Mouse (Mus musculus): ENCODE data around the gene Ralgps1. TPM values are rescaled to one million over a fixed set of nuclear protein-coding genes. Genes with fewer than 3 reads are reported as not detected.
A peak's percentile ranks its signal among the peaks of the same experiment; 100 is the strongest.

The Ralgps1 gene
- total RNA-seq, 2 experiments from 2014 or later, result 7.5 to 7.6 TPM

DNA sequence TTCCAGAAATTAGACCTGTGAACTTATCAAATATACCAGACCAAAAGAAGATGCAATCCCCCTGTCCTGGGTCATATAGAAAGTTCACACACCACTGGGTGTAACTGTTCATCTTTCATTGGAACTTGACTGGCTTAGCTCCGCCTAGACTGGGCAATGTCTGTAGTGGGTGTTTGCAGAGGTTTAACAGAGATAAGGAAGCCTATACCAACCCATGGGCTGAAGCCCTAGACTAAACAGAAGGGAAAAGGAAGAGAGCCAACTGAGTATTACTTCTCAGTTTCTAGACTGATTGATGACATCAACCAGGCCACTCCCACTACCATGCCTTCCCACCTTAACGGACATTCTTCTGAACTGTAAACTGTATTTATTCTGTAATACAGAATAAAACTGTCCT is 79.2 kb downstream of the Ralgps1 start:
- DNase-seq, result no peak
- intact Hi-C loops (cut with DNase I), result no loop called here

DNA sequence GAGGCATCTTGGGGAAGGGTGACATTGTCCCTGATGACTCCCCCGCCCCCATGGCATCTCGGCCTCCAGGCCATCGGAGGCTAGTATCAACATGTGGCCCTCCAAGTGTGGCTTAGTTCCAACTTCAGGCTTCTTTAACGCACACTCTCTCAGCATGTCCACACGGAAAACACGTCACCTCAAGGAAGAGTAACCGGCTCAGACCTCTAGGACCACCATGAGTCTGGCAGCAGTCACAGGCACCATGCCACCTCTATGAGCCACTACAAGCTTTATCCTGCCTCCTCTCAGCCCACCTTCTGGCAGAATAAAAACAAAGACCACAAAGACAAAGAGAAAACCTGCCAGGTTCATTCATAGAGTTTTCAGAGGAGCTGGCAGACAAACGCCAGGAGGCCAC is 80.8 kb downstream of the Ralgps1 start:
- intact Hi-C loops (cut with DNase I), result no loop called here
- no peak for DNase-seq

DNA sequence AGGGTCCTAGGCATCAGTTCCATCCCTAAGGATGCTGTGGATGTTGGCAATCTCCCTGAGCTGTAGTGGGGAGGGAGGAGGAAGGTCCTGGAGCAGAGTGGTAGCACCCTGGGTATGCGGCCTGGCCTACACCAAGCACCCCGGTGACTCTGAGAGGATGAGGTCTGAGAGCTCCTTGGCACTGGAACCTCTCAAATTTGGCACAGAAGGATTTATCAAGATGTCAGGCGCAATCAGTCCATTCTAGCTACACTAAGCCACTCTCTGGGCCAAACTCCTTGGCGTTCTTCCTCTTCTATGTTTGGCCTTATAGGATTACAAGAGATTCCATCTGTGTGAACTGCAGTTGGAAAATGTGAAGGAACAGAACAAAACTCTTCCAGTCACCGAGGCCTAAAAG is 82.4 kb downstream of the Ralgps1 start:
- intact Hi-C loops (cut with DNase I), result no loop called here
- no peak for DNase-seq

- intact Hi-C loops (cut with DNase I), result no loop called here
- no peak for DNase-seq
These were observed 87.6 kb downstream of the Ralgps1 start for GRCm38 (mm10) chr2:33283674-33284073.

DNA sequence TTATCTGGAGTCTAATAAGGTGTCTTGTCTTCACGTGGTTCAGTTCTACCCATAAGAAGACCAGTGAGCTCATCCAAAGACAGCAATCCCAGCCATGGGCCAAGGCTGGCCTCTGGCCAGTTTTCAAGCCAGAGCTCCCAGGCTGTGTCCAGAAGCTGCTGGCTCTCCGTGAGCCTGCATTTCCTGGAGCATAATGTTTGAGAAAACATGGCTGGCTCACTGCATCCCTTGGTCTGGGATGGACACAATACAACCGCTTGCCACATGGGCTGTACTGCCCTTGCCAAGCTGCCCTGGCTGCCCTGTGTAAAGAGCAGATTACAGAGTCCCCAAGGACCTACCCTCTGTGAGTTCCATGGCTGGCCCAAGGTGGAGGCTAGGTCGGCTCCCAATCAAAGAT is 88.4 kb downstream of the Ralgps1 start:
- peak; percentile 80 to 83 for DNase-seq
- intact Hi-C loops (cut with DNase I), result no loop called here

- intact Hi-C loops (cut with DNase I), result no loop called here
These were observed 89.5 kb downstream of the Ralgps1 start for GRCm38 (mm10) chr2:33281807-33282206.

DNA sequence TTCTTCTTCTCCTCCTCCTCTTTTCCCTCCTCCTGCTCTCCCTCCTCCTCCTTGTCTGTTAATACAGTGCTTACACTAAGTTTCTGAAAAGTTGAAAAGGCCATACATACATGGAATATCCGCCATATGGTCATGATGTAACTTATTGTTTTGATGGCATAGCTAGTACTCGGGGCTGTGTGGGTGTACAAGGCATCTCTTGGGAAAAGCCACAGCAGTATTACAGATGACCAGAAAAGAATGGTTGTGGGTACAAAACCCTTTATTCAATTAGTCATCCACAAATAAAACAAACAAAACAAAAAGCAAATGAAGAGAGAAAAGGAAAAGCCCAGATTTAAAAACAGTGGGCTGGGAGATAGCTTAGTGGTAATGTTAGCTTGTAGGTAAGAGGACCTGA is 90.8 kb downstream of the Ralgps1 start:
- DNase-seq, result no peak
- intact Hi-C loops (cut with DNase I), result no loop called here

More at GRCm38 (mm10) chr2:33281807-33282206, 89.5 kb downstream of the Ralgps1 start:
- DNase-seq, result no peak

DNA sequence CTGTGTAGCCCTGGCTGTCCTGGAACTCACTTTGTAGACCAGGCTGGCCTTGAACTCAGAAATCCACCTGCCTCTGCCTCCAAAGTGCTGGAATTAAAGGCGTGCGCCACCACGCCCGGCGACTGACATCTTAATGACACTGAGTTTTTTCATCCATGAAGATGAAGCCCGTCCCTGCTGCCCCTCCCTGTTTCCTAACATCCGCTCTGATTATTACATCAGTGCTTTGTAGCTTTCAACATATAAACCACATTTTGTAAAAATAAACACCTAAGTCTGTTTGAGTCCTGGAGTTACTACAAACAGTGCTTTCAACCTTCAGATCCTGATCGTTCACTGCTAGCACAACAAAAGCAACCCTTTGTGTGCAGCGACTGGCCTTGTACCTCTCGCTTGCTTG is 91.5 kb downstream of the Ralgps1 start:
- intact Hi-C loops (cut with DNase I), result no loop called here
- DNase-seq, result no peak

DNA sequence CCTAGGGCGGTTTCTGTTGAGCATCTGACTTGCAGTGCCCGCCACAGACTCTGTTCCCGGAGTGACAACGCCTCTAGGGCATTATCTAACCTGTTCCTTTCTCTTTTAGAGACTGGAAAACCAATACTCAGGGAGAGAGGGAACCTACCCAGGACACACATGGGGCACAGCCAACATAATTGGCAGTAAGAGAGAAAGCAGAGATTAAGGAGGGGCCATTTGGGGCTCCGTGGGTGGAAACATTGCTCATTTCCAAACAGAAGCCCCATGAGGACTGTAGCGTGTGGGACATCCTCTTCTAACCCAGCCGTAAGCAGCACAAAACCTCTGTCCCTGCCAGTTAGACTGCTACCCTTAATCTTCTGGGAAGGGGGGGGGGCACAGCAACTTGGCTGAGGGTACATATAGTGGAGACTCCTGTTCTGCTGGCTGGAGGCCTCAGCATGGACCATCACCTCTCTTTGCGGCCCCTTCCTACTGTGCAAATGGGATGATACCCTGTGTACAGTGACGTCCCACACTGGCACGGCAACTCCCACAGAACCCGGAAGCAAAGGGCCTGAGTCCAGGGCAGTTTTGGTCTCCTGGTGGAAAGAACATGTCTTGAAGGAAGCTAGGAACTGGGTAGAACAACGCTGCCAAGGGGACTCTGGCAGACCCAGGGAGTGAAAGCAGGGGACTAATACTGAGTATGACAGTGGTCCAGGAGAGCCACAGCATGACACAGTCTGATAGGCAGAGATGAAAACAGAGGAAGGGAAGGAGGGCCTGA is 96.4 kb downstream of the Ralgps1 start:
- no peak for DNase-seq
- intact Hi-C loops (cut with DNase I), result no loop called here

DNA sequence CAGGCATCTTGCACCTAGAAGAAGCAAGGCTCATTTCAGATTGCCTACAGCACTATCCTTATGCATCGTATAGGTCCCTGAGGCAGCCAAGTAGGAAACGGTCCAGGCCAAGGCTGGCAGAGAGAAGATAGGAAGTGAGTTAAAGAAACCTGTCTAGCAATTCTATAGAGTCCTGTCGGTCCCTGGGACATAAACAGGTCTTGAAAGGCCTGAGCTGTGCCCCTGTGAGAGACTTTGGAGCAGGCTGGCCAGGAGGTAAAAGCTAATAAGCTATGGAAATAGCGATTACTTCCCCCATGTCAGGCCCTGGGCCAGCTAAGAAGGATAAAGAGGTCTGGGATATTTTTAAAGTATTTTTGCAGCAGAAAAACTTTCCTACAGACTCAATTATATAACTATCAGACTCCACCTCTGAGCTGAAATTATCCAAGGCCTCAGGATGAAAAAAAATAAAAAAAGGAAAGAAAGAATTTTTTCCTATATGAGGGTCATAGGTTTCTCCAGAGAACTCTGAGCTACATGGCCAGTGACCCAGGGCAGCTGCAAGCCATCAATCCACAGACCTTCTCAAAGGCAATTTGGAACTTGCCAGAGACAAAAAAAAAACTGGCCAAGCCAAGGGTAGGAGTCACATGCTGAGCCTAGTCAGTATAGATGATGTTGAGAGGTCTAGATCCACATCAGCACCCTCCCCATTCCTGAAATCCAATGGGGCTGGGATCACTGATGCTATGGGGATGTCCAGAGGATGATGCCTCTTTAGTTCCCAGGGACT is 98.4 kb downstream of the Ralgps1 start:
- DNase-seq, result peak in 1 of 2 experiments; percentile 45
- intact Hi-C loops (cut with DNase I), result no loop called here

DNA sequence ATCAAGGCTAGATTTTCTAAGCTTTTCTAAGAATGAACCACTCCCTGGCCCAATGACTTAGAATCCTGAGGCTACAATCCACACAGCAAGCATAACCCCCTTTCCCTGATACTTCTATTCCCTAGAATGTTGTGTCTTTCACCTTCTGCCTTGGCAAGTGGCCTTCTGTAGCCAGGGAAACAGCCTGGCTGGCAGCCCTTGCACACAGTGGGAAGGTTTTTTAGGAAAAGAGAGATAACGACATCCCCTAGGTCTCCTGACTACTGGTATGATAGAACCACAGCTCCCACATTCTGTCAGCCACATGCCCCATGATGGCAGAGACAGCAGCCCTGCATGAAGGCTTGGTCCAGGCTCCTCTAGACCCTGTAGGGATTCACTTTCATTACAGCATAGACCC is 99.8 kb downstream of the Ralgps1 start:
- intact Hi-C loops (cut with DNase I), result no loop called here
- DNase-seq, result no peak

GRCm38 (mm10) chr2:33270569-33270968 is 100.7 kb downstream of the Ralgps1 start:
- DNase-seq, result no peak
- intact Hi-C loops (cut with DNase I), result no loop called here

DNA sequence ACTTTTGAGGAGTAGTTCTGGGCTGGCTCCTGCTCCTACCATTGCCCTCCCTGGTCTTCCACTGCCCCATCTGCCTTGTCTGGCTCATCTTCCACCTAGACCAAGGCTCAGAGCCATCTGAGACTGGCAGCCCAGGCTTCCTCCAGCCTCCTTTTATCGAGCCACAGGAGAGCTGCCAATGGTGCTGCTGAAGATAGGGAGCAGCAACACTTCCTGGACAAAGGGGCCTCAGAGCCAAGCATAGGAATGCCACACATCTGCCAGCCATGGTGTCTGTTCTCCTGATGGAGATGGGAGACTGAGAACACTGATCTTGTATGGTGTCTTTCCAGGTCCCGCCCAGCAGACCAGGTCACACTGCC is 102.2 kb downstream of the Ralgps1 start:
- intact Hi-C loops (cut with DNase I), result loop anchor here (2.0 to 5.0 kb wide), 2 partner anchors 16 to 47 kb away; no protein-coding TSS in a partner anchor
- no peak for DNase-seq

GRCm38 (mm10) chr2:33268384-33269131 is 102.7 kb downstream of the Ralgps1 start:
- no peak for DNase-seq
- intact Hi-C loops (cut with DNase I), result loop anchor here (2.0 to 5.0 kb wide), 2 partner anchors 16 to 46 kb away; no protein-coding TSS in a partner anchor

GRCm38 (mm10) chr2:33267075-33267474 is 104.2 kb downstream of the Ralgps1 start:
- intact Hi-C loops (cut with DNase I), result loop anchor here (5.0 kb wide), 1 partner anchor 45 kb away; no protein-coding TSS in a partner anchor
- no peak for DNase-seq

DNA sequence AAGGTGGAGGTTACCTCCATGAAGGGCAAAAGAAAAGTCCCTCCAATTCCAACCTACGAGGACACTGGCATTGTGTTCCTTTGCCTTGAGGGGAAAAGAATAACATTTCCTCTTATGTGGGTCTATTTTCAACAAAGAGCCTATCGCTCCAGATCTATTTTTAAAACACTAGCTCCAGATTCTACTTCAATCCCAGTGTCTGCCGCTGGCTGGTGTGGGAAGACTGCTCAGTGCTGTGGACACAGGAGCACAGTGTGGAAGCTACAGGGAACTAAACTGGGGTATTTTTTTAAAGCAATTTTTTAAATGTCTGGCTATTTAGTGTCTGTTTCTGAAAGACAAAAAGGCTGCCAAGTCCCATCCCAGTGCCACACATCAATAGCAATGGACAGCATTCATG is 105.5 kb downstream of the Ralgps1 start:
- DNase-seq, result no peak
- intact Hi-C loops (cut with DNase I), result loop anchor here (5.0 kb wide), 1 partner anchor 43 kb away; no protein-coding TSS in a partner anchor

- intact Hi-C loops (cut with DNase I), result no loop called here
- no peak for DNase-seq
These were observed 109.8 kb downstream of the Ralgps1 start for GRCm38 (mm10) chr2:33261475-33261874.

GRCm38 (mm10) chr2:33260772-33261171 is 110.5 kb downstream of the Ralgps1 start:
- no peak for DNase-seq
- intact Hi-C loops (cut with DNase I), result no loop called here

DNA sequence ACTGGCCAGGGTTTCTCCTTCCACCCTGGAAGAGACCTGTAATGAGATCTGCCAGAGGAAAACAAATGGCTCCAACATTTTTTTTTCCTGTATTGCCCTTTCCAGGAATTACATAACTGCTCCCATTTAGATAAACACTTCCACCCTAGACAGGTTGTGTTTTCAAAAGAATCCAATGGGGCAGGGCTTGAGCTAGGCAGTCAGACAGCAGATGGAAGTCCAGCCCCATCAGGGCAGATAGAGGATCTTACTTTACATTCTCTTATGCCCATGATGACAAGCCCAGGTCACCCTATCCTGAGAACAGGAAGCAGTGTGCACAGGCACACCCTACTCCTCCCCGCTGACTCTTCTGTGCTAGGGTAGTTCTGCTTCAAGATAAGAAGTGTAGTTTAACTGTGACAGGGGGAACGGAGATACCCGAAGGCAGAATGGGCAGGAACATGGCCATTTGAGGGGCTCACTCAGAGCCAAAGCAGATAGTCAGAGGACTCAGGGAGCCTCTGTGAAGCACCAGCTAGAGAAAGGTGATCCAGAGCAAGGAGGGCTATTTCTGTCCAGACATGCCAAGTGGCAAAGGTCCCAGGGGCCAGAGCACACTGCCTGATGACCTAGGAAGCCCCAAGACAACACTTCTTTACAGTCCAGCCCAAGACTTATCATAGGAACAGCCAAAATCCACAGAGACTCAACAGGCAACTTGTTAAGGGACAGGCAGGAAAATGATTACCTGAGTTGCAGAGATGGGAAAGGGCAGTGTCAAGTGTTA is 114.3 kb downstream of the Ralgps1 start:
- no peak for DNase-seq
- intact Hi-C loops (cut with DNase I), result no loop called here

- intact Hi-C loops (cut with DNase I), result no loop called here
- peak in 1 of 2 experiments; percentile 53 for DNase-seq
These were observed 116.8 kb downstream of the Ralgps1 start for GRCm38 (mm10) chr2:33254318-33254985.
